Mouse (Mus musculus): ENCODE results near the gene Chrna3.

GRCm38 (mm10) chr9:55043688-55044087 is 17.3 kb upstream of the Chrna3 start:
- TF ChIP-seq POLR2A (IDR thresholded peaks at IDR 0.05; ENCODE audit: insufficient read depth, low read depth, low read length) (no peak), CTCF (IDR thresholded peaks at IDR 0.05; ENCODE audit: insufficient read depth, low read depth, low read length) (no peak)

Measured in olfactory bulb, adult 2 months (tissue).